Mouse (Mus musculus) naive thymus-derived CD4-positive, alpha-beta T cell, adult 2 months (primary cell): ENCODE measurements around the gene Gnat3.

Experiments
- DNase-seq: peaks from one replicate; pipeline ENCODE4 v3.0.0-alpha.2; 2011; ENCODE audit warnings: low read depth

The Gnat3 gene

DNA sequence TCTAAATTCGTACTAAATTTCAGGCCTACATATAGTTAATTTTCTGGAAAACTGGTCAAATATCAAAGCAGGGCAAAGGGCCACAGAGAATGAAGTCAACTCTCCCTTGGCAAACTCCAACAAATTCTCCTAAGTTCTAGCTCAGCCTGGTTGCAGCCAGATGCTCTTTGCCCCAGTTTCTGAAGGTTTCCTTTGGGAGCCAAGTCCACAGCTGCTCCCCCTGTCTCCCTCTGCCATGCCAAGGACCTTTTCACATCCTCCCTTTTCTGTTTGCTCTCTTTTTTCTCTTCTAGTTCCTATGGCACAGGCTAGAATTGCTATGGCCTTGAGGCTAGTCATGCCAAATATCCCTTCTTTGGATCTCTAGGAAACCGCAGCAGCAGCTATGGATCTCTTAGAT is 43.8 kb downstream of the Gnat3 start:
- no peak for DNase-seq

GRCm38 (mm10) chr5:18007067-18007466 is 44.7 kb downstream of the Gnat3 start:
- DNase-seq = no peak

- no peak for DNase-seq
These were observed 48.0 kb downstream of the Gnat3 start for GRCm38 (mm10) chr5:18010301-18010700.

GRCm38 (mm10) chr5:18013196-18013595 is 50.8 kb downstream of the Gnat3 start:
- DNase-seq = no peak

DNA sequence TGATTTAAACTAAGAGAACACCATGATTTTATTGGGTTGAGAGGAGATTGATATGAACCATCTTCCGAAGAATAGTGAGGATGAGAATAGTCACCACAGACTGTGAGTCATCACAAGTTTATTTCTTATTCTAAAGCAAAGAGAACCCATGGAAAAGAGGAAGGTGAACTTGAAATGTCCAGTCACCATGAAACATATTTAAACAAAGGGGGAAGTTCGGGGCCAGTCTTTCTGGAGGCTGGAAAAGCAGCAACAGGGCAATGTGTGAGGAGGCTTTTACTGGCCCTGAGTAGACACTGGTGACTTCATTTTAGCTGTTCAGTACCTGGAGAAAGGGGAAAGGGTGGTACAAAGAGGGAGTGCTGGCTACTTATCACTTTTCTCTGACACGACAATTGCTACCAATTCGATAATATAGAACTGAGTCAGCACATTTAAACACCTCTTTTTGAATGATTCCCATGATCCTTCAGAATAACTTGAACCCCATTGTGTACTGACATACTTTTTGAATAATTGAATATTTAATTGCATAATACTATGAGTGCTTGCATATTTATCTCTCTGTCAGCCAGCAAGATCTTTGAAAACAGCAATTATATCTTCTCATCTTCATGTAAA is 52.0 kb downstream of the Gnat3 start:
- no peak for DNase-seq

GRCm38 (mm10) chr5:18023347-18023746 is 61.0 kb downstream of the Gnat3 start:
- no peak for DNase-seq

GRCm38 (mm10) chr5:18027531-18027930 is 65.2 kb downstream of the Gnat3 start:
- DNase-seq = no peak

DNA sequence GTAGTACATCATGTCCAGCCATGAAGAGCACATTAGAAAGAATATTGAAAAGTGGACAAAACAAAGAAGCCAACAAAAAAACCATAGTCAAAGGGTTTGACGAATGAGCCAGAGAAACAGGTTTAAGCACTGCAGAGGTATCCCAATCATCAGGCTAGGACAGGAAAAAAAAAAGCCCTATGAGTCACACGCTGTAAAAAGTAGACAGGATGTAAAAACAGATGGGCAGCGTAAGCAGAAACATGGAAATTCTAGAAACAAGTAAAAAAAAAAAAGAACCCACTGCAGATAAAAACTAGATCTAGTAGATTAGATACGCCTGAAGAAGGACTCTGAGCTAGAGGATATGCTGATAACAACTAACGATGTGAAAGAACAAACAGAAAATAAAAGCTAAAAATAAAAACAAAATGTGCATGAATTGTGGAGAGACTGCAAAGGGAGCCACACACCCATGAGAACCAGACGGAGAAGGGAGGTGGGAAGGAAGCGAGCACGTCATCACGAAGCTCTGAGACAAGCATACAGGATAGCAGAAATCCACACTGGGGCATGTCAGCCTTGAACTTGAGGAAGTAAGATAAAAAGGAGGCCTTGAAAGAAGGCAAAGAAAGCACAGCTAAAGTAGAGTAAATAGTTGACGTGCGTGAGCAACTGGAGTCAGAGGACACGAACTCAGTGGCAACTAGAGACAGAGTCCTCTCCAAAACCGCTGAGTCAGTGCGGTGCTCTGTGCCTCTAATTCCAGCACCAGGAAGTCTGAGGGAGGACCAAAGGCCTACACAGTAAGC is 73.7 kb downstream of the Gnat3 start:
- DNase-seq = no peak

DNA sequence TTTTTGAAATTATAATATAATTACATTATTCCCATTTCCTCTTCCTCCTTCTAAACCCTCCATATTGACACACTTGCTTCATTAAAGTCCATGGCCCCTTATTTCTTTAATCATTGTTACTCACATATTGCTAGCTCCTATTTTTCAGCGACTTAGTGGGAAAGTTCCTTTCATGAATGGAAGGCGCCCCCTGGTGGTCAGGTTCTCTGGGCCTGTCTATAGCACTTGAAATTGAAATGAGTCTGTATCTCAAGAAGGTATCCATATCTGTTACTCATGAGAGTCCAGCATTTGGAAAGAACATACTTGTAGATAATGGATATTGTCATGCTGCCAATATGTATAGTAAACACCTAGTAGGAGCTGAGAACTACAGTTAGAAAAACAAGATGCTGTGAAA is 80.7 kb downstream of the Gnat3 start:
- DNase-seq = peak; percentile 11

DNA sequence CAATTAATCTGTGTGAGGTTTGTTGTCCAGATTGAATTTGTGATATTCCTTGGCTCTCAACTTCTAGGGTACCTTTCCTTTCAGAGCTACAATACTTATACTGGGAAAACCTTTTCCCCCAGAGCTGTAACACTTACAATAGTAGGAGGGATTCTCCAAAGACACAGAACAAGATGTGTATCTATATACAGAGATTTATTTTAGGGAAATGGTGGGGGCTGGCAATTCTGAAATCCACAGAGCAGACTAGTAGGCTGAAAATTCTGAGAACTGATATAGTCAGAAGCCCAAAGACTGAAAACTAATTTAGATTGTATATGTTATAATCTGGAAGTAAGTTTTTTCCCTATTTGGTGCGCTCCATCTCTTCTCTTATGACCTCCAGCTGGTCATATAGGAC is 86.5 kb downstream of the Gnat3 start:
- no peak for DNase-seq

GRCm38 (mm10) chr5:18055323-18055722 is 93.0 kb downstream of the Gnat3 start:
- no peak for DNase-seq
